Mouse (Mus musculus): ENCODE results near the gene Dgkk.

DNA sequence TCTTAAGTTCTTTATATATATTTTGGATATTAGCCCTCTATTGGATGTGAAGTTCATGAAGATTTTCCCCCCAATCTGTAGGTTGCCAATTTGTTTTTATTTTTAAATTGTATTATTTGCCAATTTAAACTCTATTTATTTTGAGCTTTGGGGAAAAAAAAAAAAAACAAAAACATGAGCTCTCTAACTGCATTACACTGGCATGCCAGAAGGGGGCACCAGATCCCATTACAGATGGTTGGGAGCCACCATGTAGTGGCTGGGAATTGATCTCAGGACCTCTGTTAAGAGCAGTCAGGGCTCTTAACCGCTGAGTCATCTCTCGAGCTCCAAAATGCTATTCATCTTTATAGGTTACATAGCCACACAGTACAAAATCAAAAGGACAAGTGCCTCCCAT lies 131.9 kb downstream of the Dgkk start:
- no peak for TF ChIP-seq CTCF (IDR thresholded peaks at IDR 0.05; ENCODE audit: low read depth, low read length)
- no peak for TF ChIP-seq POLR2AphosphoS5 (IDR thresholded peaks at IDR 0.05; ENCODE audit: insufficient replicate concordance, low read depth, low read length)

Measured in G1E (cell line).